Mouse (Mus musculus) stomach, embryonic 14.5 days (tissue): ENCODE measurements around the gene Clybl. TPM values are rescaled to one million over a fixed set of nuclear protein-coding genes. Genes with fewer than 3 reads are reported as not detected.

Experiments used
- ATAC-seq: fragments of 200-750 bp; cut with Nextera tagmentation; 2 replicates; pipeline ENCODE4 v1.8.0; 2017; ENCODE audit warnings: low read depth, moderate TSS enrichment; ENCODE audit not compliant: insufficient number of reproducible peaks, insufficient read depth, low FRiP score
- H3K27ac ChIP-seq: fragments of 300-500 bp; sonication (generic); 2 replicates; pipeline ENCODE4 v1.5.1; 2014; ENCODE audit warnings: mild to moderate bottlenecking, low read length, moderate library complexity, mixed read lengths
- H3K27me3 ChIP-seq: fragments of 300-500 bp; sonication (generic); 2 replicates; pipeline ENCODE4 v1.6.1; 2014; ENCODE audit warnings: low read length, control low read depth, mixed read lengths; ENCODE audit not compliant: control insufficient read depth, insufficient read depth
- H3K36me3 ChIP-seq: fragments of 300-500 bp; sonication (generic); 2 replicates; pipeline ENCODE4 v1.6.1; 2014; ENCODE audit warnings: mild to moderate bottlenecking, control low read depth, low read length, moderate library complexity, mixed read lengths; ENCODE audit not compliant: control insufficient read depth, insufficient read depth
- H3K4me1 ChIP-seq: fragments of 300-500 bp; sonication (generic); 2 replicates; pipeline ENCODE4 v1.6.1; 2014; ENCODE audit warnings: low read length, control low read depth, mixed read lengths; ENCODE audit not compliant: control insufficient read depth, insufficient read depth
- H3K4me2 ChIP-seq: fragments of 300-500 bp; sonication (generic); replicated peaks from 2 replicates; pipeline ENCODE4 v1.6.1; 2014; ENCODE audit warnings: low read depth, low read length, control low read depth
- H3K4me3 ChIP-seq: fragments of 300-500 bp; sonication (generic); 2 replicates; pipeline ENCODE4 v1.5.1; 2014; ENCODE audit warnings: low read depth, low read length, control low read depth
- H3K9ac ChIP-seq: fragments of 300-500 bp; sonication (generic); replicated peaks from 2 replicates; pipeline ENCODE4 v1.6.1; 2014; ENCODE audit warnings: low read depth, mild to moderate bottlenecking, control low read depth, low read length, moderate library complexity, mixed read lengths
- H3K9me3 ChIP-seq: fragments of 300-500 bp; sonication (generic); 2 replicates; pipeline ENCODE4 v1.6.1; 2016; ENCODE audit warnings: low read depth, low read length, control low read depth; ENCODE audit not compliant: control insufficient read depth
- WGBS: fragments of 180-500 bp; shearing (Covaris S2); extraction: QIAGEN DNeasy Blood & Tissue Kit; methylation state at CpG from one replicate; pipeline ENCODE4 v1.1.7; 2014; 5-methylcytosine and 5-hydroxymethylcytosine counted together
- polyA plus RNA-seq: library from polyadenylated mRNA; unstranded; fragments of >200 nt; fragmentation: Nextera tagmentation; extraction: Ambion mirVana; gene quantifications from 2 replicates; pipeline ENCODE4 v1.2.1, GENCODE M21; 2014

Gene Clybl
- polyA plus RNA-seq, 1 experiment from 2014 or later: 27.0 TPM

DNA sequence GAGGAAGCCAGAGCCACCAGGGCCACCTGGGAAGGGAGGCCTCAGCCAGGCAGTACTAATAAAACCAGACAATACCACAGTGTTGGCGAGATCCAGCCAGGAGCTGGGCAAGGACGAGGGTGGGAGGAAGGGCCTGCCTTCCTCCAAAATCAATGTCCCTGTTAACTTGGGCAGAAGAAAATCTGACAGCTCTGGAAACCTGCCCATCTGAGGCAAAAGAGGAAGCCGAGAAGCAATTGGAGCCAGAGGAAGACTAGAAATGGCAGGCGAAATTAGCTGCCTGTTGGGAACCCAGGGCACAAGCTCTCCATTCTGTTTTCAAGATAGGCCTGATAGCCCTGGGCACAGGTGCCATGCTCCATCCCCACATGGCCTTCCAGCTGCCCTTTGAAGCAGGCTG, 157.3 kb downstream of the Clybl start:
- Histone ChIP-seq H3K36me3 (no peaks in the 10 kb centered on the region), H3K4me2 (no peak overlapping the region), H3K27ac (no peak overlapping the region), H3K27me3 (no peaks in the 10 kb centered on the region), H3K9ac (no peak overlapping the region), H3K4me3 (no peak overlapping the region), H3K9me3 (no peaks in the 10 kb centered on the region), H3K4me1 (no peaks in the 10 kb centered on the region)
- 86% methylated on average over 4 of the region's 4 CpGs for WGBS
- no peak for ATAC-seq

DNA sequence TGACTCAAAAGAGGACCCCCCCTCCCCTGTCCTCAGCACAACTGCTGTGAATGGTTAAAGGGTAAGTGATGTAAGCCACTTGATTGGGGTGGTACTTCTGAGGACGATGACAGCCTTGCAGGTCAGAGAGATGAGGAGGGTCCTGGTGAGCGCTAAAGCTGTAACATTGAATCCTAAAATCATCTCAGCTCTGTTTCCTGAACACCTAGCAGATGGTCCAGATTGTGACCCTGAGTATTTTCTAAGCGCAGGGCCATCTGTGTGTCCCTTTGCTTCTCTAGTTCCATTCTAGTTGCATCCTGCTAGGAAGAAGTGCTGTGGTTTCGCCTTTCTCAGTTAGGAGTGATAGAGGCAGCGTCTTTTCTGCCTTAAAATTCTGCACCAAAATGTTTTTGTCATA, 158.6 kb downstream of the Clybl start:
- ATAC-seq: no peak
- Histone ChIP-seq H3K4me2 (no peak overlapping the region), H3K4me3 (no peak overlapping the region), H3K4me1 (no peaks in the 10 kb centered on the region), H3K9me3 (no peaks in the 10 kb centered on the region), H3K9ac (no peak overlapping the region), H3K36me3 (no peaks in the 10 kb centered on the region), H3K27ac (no peak overlapping the region), H3K27me3 (no peaks in the 10 kb centered on the region)
- 91% methylated on average over 5 of the region's 5 CpGs for WGBS

- Histone ChIP-seq H3K4me2 (no peak overlapping the region), H3K36me3 (no peaks in the 10 kb centered on the region)
- ATAC-seq: no peak
These were observed 160.3 kb downstream of the Clybl start for GRCm38 (mm10) chr14:122341591-122342360.

GRCm38 (mm10) chr14:122344272-122345224, 163.0 kb downstream of the Clybl start:
- no peaks in the 10 kb centered on the region for H3K9me3 ChIP-seq
- no peak overlapping the region for H3K27ac ChIP-seq
- H3K9ac ChIP-seq: no peak overlapping the region
- H3K4me3 ChIP-seq: no peak overlapping the region
- no peaks in the 10 kb centered on the region for H3K36me3 ChIP-seq
- no peaks in the 10 kb centered on the region for H3K27me3 ChIP-seq
- ATAC-seq: no peak
- no peak overlapping the region for H3K4me2 ChIP-seq
- WGBS: 65% methylated on average over 18 of the region's 18 CpGs
- H3K4me1 ChIP-seq: no peaks in the 10 kb centered on the region

More at GRCm38 (mm10) chr14:122341591-122342360, 160.3 kb downstream of the Clybl start:
- Histone ChIP-seq H3K27me3 (no peaks in the 10 kb centered on the region), H3K4me3 (no peak overlapping the region), H3K27ac (no peak overlapping the region), H3K4me1 (no peaks in the 10 kb centered on the region), H3K9ac (no peak overlapping the region), H3K9me3 (no peaks in the 10 kb centered on the region)
- WGBS: 43% methylated on average over 6 of the region's 6 CpGs

DNA sequence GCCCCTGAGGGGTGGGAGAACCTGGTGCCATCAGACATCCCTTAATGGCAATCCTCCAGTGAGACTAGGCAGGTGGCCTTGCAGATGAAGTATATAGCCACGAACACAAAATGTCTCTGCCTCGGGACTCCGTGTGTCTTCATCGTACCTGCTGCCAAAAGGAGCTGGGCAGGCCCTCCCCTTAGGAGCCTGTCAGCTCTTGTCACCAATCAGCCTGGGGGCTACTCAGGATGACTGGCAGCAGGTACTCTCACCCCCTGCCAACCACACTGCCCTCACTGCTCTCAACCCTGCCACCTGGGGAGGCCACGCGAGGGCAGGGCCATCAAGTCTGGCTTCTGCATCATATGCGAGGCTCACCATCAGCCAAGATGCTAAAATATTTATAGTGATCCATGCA, 166.6 kb downstream of the Clybl start:
- no peak for ATAC-seq
- Histone ChIP-seq H3K36me3 (no peaks in the 10 kb centered on the region), H3K4me1 (no peaks in the 10 kb centered on the region), H3K27ac (no peak overlapping the region), H3K4me3 (no peak overlapping the region), H3K27me3 (no peaks in the 10 kb centered on the region), H3K9ac (no peak overlapping the region), H3K9me3 (no peaks in the 10 kb centered on the region), H3K4me2 (no peak overlapping the region)
- 83% methylated on average over 7 of the region's 7 CpGs for WGBS

GRCm38 (mm10) chr14:122349326-122349725, 167.8 kb downstream of the Clybl start:
- no peak for ATAC-seq
- Histone ChIP-seq H3K4me1 (no peaks in the 10 kb centered on the region), H3K27ac (no peak overlapping the region), H3K4me2 (no peak overlapping the region), H3K9ac (no peak overlapping the region), H3K4me3 (no peak overlapping the region), H3K27me3 (no peaks in the 10 kb centered on the region), H3K9me3 (no peaks in the 10 kb centered on the region), H3K36me3 (no peaks in the 10 kb centered on the region)
- WGBS: 84% methylated on average over 5 of the region's 5 CpGs

- H3K4me2 ChIP-seq: no peak overlapping the region
- no peaks in the 10 kb centered on the region for H3K27me3 ChIP-seq
- H3K36me3 ChIP-seq: no peaks in the 10 kb centered on the region
- no peaks in the 10 kb centered on the region for H3K9me3 ChIP-seq
- no peak overlapping the region for H3K27ac ChIP-seq
- H3K9ac ChIP-seq: no peak overlapping the region
- no peak for ATAC-seq
- no peak overlapping the region for H3K4me3 ChIP-seq
- WGBS: 90% methylated on average over 4 of the region's 4 CpGs
- no peaks in the 10 kb centered on the region for H3K4me1 ChIP-seq
These were observed 168.3 kb downstream of the Clybl start for GRCm38 (mm10) chr14:122349761-122350160.

DNA sequence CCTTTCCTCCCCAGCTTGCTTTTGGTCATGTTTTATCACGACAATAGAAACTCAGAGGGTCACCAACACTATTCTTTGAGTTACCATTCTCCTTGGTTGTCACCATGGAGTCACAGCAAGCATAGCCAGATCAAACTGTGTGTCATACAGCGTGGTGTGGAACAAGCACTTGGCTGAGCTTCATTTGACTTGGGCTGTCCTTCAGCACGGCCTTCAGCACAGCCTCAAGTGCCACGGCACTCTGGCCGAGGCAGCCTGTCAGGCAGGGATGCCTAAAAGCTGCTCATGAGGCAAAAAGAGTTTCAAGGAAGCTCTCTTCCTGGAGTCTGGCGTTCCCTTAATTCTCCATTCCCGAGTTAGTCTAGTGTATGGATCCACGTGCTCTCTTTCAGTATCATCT, 169.3 kb downstream of the Clybl start:
- WGBS: 80% methylated on average over 8 of the region's 8 CpGs
- Histone ChIP-seq H3K4me3 (no peak overlapping the region), H3K27me3 (no peaks in the 10 kb centered on the region)

More for the DNA sequence above, 169.3 kb downstream of the Clybl start:
- no peaks in the 10 kb centered on the region for H3K9me3 ChIP-seq
- no peak overlapping the region for H3K4me2 ChIP-seq
- H3K4me1 ChIP-seq: no peaks in the 10 kb centered on the region
- H3K9ac ChIP-seq: no peak overlapping the region
- no peak overlapping the region for H3K27ac ChIP-seq
- no peaks in the 10 kb centered on the region for H3K36me3 ChIP-seq
- no peak for ATAC-seq
